In genomic region chr10:115323295-115323694, GRCm38 (mm10) we compare ENCODE assay signal across 7 mouse cellular contexts. TPM values are rescaled to one million over a fixed set of nuclear protein-coding genes. Genes with fewer than 3 reads are reported as not detected.
DNase-seq lines count a peak whose midpoint lies in the region; ATAC-seq and TF ChIP-seq lines count a peak whose summit lies in the region.

No protein-coding gene starts in this region.

- intact Hi-C loops in heart, adult 2 months (cut with DNase I): loop anchor here (1.0 to 2.0 kb wide), 4 partner anchors 62 to 874 kb away; partner anchors contain the start of genes Thap2 and Zfc3h1

- no peaks in the 10 kb centered on the region for H3K9me3 ChIP-seq in G1E (replicated peaks)

- no peak overlapping the region for H3K27ac ChIP-seq in heart, adult 2 months

- peaks cover 18% of the 10 kb centered on the region for H3K27me3 ChIP-seq in G1E (ENCODE audit: insufficient read depth, low read length)
- no peaks in the 10 kb centered on the region for H3K27me3 ChIP-seq in heart, adult 2 months (ENCODE audit: control insufficient read depth, insufficient read depth, low read length)

- peak; percentile 23 for DNase-seq in G1E (ENCODE audit: low spot score)
- DNase-seq in adrenal gland, postnatal 10 days: peak; percentile 80
- DNase-seq in embryo, embryonic 11 days: peak; percentile 76
- peak; percentile 68 to 74 for DNase-seq in heart, adult 2 months
- DNase-seq in layer of hippocampus, adult 18-20 months (ENCODE audit: low spot score in 2 of 2): peak; percentile 42 to 80
- DNase-seq in lung, postnatal 36 days: peak; percentile 72
- peak; percentile 75 for DNase-seq in skeletal muscle tissue, adult 2 months (ENCODE audit: low read depth, low spot score)

- H3K9ac ChIP-seq in heart, adult 2 months (ENCODE audit: low read depth, low read length): no peak overlapping the region

- no peak for TF ChIP-seq POLR2A in heart, adult 2 months (IDR thresholded peaks at IDR 0.05; ENCODE audit: insufficient read depth, low read depth, low read length)

- peak; percentile 76; the same call in 1 of the 2 replicates for TF ChIP-seq EP300 in heart, adult 2 months (IDR thresholded peaks at IDR 0.05; ENCODE audit: insufficient read depth, low read depth, low read length)

- peaks cover 26% of the 10 kb centered on the region for H3K4me1 ChIP-seq in G1E (ENCODE audit: insufficient read depth, low read depth, low read length)
- H3K4me1 ChIP-seq in heart, adult 2 months (ENCODE audit: control insufficient read depth, insufficient read depth, low read length): peaks cover under 1% of the 10 kb centered on the region; the same call in 1 of the 2 replicates

- WGBS in heart, adult 2 months: 8% methylated on average over 6 of the region's 6 CpGs

- H3K4me3 ChIP-seq in G1E (ENCODE audit: low read depth, low read length): no peak overlapping the region
- H3K4me3 ChIP-seq in heart, adult 2 months: no peak overlapping the region

- TF ChIP-seq CTCF in G1E (IDR thresholded peaks at IDR 0.05; ENCODE audit: low read depth, low read length): peak; percentile 52
- peak; percentile 90 for TF ChIP-seq CTCF in heart, adult 2 months (IDR thresholded peaks at IDR 0.05)

- no peaks in the 10 kb centered on the region for H3K36me3 ChIP-seq in G1E (replicated peaks)
- no peaks in the 10 kb centered on the region for H3K36me3 ChIP-seq in heart, adult 2 months (ENCODE audit: control insufficient read depth, insufficient read depth, low read length)

- H3K79me2 ChIP-seq in heart, adult 2 months (replicated peaks; ENCODE audit: control insufficient read depth, insufficient read depth, low read length): no peaks in the 10 kb centered on the region

- no peak; the same call in 1 of the 2 replicates for ATAC-seq in G1E (ENCODE audit: extremely low read depth, insufficient number of reproducible peaks, low FRiP score, poor library complexity, severe bottlenecking)

RNA-seq across cellular contexts. Expression of gene Rab21, which starts 7.9 kb away (rescaled TPM):
- 71.5 and 96.7 TPM in 2 replicates for total RNA-seq in G1E (2014; fragmentation: Nextera tagmentation)
- 36.7 and 43.1 TPM in 2 replicates for total RNA-seq in G1E (2017)
- polyA plus RNA-seq in G1E (2012): 23.5 and 36.5 TPM in 2 replicates
- total RNA-seq in adrenal gland, postnatal 10 days (2021): 10 to 100 TPM; 51.3 to 53.3 TPM
- total RNA-seq in heart, adult 2 months (2021): 10 to 100 TPM; 75.0 to 80.1 TPM
- 29.9 and 50.4 TPM in 2 replicates for polyA plus RNA-seq in heart, adult 2 months (2012; rRNA removed)
- 10 to 100 TPM; 58.1 to 58.4 TPM for total RNA-seq in layer of hippocampus, adult 18-20 months (2021)

RNA-seq across cellular contexts. Expression of gene Tmem19, which starts 39.0 kb away (rescaled TPM):
- 10.5 and 11.6 TPM in 2 replicates for total RNA-seq in G1E (2014; fragmentation: Nextera tagmentation)
- total RNA-seq in G1E (2017): 16.2 and 17.9 TPM in 2 replicates
- polyA plus RNA-seq in G1E (2012): 1.9 and 2.9 TPM in 2 replicates
- 10 to 100 TPM; 25.4 to 28.4 TPM for total RNA-seq in adrenal gland, postnatal 10 days (2021)
- 10 to 100 TPM; 12.1 to 15.1 TPM for total RNA-seq in heart, adult 2 months (2021)
- 8.6 and 11.5 TPM in 2 replicates for polyA plus RNA-seq in heart, adult 2 months (2012; rRNA removed)
- 10 to 100 TPM; 37.9 to 39.6 TPM for total RNA-seq in layer of hippocampus, adult 18-20 months (2021)

Comparison
In these comparisons a context has a peak if more than half of its experiments do, and no peak if none do; other contexts are left out.
1. DNase-seq: peak in every context shown above with its lines; median percentile 80 in adrenal gland, postnatal 10 days; 76 in embryo, embryonic 11 days; 75 in skeletal muscle tissue, adult 2 months; 72 in lung, postnatal 36 days; 71 in heart, adult 2 months; 61 in layer of hippocampus, adult 18-20 months; 23 in G1E.